Mouse (Mus musculus) lung, postnatal 0 days (tissue): Measurements from ENCODE around the gene Arl8a.

Source experiments
- CTCF ChIP-seq: IDR thresholded peaks from 2 replicates; pipeline ENCODE4 v1.5.1; 2016; ENCODE audit warnings: antibody characterized with exemption, mild to moderate bottlenecking
- EP300 ChIP-seq: IDR thresholded peaks from 2 replicates; pipeline ENCODE4 v1.6.1; 2016; ENCODE audit warnings: antibody characterized with exemption, mild to moderate bottlenecking, control low read depth

- TF ChIP-seq CTCF = no peak
- no peak for TF ChIP-seq EP300
Observed at GRCm38 (mm10) chr1:135146077-135146945, at the start of gene Arl8a.
